Mouse (Mus musculus) induced T-regulatory cell, adult 2 months (primary cell): ENCODE measurements at regions not wholly inside any gene's neighbourhood (a gene's known extent, or its start where the extent isn't known, plus 50 kb on each side); places are given as distances from the start of the nearest gene placed in this dataset.

Experiments used
- DNase-seq: peaks from one replicate; pipeline ENCODE4 v3.0.0-alpha.2; 2012; ENCODE audit warnings: low read depth

DNA sequence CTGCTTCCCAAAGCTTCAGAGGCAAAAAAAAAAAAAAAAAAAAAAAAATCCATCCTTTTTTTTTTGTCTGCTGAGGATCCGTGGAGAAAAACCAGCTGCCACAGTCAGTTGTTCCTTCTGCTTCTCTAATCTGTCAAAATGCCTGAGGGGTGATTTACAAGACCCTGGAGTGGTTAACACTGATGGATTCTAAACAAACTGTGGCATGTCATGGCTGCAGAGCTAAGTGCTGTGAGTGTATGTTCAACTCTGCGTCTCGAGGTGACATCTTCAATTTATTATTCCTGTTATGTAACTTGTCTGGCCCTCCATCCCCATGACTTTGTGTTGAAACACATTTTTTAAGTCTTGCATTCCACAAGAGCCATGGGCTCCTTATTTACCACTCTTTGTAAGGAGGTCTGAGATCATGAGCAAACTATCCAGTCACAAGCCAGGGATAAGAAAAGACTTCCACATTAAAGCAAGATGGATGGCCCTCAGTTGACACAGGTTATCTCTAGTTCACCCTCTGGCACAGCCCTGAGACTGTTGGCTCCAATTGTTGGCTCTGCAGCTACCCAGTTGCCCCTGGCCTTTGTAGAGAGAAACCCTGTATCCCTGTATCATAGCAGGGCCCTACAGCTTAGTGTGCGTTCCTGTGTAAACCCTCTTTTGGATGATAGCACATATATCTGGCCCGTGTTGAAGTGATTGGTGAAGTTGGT, 153.6 kb downstream of the Thbs2 start:
- DNase-seq: no peak

DNA sequence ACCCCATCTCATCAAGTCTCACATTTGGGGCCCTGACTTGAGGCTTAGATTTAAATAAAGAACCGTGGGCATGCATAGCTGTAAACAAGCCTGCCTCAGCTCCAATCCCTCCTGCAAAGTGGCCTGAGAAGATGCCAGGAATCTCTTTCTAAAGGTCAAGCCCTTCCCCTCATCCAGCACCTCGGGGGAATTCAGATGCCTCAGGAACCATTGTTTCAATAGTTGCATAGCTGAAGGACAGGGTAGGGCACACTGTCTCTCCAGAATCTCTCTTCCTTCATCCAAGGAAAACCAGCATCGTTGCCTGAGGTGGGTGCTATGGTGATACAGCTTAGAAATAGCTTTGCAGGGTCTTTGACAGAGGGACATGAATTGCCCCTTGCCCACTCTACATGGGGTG, 154.4 kb downstream of the Thbs2 start:
- no peak for DNase-seq

DNA sequence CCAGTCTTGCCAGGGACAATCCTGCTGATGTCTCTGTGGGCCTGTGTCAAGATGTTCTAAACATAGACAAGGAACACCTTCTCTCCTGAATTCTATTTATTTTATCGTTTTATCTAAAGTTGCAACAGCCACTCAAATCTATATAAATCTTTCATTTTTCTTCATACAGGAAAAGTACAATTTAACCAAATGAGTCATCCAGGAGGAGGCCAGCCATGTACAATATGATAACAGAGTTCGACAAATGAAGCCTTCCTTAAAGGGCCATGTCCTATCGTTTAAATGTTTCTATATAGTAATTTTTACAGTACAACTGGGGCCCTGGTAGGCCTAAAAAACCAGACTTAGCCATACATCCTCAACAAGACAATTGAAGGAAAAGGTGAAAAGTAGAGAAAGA, 154.8 kb downstream of the Thbs2 start:
- no peak for DNase-seq

DNA sequence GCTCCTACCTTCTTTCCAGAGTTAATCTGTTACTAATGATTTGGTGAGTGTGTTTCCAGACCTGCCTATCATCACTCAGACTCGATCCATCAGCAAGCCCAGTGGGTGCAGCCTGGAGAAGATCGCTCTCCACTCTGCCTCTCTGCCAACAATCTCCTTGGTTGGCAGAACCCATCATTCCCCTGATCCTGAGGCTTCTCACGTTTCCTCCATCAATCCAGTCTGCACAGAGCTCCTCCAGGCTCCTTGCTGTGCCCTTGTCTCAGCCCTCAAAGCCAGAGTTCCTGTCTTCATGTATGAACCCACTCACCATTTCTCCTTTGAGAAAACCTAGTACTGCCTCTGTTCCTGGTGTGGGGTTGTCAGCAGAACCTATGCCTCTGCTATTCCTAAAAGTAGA, 155.5 kb downstream of the Thbs2 start:
- no peak for DNase-seq

DNA sequence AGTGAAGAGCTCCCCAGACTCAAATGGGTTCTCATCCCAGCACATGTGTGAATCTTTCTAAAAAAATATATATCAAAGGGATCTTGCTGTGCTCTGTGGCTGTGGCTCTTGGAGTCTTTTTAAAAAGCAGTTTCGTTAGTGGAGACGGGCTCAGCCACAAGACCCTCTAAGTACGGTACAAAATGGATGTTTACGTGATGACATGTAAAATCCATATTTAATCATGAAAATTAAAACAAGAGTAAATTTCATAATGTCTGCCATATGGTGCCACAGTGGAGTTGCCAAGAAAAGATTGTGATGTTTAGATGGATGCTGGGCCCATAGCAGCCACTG, 161.1 kb downstream of the Thbs2 start:
- no peak for DNase-seq

DNA sequence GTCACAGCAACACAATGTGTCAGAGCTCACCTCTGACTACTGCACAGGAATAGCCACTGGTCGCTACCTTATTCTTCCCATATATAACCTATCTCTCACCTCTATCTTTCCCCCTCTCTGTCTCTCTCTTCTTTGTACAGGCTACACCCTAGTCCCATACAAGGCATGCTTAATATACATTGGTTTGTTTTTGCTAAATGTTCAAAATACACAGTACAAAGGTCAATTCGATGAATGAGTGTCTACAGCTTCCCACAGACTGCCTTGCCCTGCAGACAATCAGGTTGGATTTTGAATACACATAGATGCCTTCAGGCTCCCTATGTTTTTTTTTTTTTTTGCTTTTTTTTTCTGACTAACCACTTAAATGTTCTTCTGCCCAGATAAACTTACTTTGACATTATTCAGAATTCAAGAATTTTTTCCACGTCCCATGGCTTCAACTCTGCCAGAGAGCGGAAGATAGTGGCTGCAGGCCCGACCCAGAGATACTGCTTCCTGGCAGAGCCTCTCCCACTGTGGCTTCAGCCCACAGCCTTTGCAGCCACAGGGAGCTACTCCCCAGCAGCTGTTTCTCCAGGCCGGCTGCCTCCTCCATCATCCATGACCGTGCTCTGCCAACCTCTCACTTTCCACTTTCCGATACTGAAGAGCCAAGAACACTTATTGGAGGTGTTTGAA, 161.6 kb downstream of the Thbs2 start:
- no peak for DNase-seq

DNA sequence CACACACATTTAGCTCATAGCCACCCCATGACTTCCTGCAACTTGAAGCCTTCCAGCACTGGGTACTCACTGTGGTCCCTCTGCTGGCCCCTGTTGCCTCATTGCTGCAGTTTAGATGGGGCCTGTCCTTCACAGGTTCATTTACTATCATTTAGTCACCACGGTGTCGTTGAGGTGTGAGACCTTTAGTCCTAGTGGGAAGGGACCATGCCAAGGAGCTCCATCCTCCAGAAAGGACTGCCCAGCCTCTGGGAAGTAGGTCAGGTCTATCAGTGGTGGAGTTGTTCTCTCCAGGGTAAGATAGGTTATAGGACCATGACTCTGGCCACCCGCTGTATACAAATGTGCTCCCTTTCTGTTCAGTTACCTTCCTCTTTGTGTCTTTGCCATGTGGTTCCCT, 162.2 kb downstream of the Thbs2 start:
- no peak for DNase-seq

DNA sequence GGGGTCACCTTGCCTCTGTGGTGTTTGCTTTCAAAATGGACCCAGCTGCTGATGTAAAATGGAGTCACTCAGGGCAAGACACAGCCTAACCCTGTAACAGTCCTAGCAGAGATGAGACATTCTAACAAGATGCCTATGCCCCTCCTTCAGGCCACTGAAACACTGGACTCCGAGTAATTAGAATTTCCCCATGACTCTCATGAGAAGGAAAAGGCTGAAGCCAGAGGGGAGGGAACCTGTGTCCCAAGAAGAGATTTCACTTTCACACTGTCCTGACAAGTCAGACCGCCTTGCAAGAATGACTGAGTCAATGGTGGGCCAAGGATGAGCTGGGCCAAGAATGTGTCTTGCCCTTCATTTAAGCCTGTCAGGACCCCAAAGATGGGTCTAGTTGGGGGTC, 166.3 kb downstream of the Thbs2 start:
- DNase-seq: no peak

DNA sequence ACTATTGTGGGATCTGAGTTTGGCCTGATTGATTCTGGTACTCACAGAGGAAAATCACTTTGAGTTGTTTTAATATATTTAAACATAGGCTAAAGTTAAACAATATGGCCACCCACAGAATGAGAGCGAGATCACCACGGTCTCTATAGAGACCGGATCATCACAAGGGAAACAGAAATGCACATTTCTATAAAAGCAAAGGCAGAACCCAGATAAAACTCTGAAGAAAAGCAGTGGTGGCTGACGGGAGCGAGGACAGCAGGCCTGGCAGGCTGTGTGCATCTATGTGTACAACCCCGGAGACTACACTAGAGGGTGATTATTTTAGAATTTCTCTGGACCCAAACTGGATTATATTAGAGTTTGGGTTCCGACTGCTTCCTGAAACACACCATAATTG, 168.8 kb downstream of the Thbs2 start:
- no peak for DNase-seq

DNA sequence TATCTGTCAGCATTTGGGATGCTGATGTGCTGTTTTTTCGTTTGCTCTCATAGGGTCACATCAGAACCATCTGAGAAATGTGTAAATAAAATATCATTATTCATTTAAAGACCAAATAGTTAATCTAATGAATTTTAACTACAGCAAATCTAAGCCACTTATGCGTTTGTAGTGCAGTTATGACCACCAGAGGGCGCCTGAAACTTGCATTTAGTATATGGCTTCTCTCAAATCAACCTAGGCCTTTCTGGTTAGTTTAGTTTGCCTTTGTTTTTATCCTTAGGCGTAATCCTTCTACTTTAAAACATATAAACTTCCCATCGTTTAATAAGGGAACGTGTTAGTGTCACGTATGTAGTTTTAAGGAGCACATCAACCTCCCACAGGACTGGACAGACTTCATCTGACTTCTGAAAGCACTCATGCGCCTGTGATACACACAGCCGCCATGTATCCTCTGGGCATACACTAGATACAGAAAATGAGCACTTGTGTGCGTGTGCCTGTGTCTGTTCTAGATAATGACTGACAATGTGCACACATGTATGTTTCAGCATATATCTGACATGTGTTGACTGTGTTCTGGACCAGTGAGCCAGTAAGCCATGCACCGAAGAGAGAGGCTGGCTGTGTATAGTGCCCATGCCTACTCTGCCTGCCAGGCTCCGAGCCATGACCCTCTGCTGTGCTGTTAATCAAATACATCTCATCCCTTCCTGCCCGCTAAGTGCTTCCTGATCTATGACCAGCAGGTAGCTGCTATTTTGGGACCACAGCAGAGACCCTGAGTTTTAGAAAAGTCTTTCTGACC, 169.4 kb downstream of the Thbs2 start:
- peak; percentile 70 for DNase-seq

DNA sequence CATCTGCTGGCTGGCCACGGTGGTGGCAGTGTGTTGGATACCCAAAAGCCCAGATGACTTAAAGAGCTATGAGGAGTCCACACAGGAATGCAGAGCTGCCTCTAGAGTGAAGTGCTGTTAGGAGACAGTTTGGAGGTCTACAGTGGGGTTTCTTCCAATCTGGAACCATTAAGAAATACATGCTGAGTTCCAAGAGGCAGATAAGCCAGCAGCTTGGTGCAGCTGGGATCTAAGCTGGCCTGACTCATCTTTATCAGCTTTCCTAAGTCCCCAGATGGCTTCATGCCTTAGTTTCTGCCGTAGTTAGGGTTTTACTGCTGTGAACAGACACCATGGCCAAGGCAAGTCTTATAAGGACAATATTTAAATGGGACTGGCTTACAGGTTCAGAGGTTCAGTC, 172.0 kb downstream of the Thbs2 start:
- no peak for DNase-seq

DNA sequence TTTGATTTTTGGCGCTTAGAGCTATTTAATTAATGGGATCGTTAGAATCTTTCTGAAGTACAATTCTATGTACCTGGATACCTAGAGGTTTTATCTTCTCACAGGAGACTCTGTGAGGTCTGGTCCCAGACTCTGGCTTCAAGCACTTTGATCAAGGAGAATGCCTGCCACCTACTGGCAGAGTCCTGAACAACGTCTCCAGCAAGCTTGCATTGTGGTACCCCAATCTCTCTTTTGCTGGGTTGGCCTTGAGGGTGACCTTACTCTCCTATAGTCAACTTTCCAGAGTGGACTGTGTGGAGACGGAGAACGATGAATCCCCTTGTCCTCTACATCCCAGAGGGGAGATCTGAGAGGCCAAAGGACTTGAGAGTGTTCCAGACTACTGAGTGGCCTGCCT, 173.5 kb downstream of the Thbs2 start:
- DNase-seq: peak; percentile 39

DNA sequence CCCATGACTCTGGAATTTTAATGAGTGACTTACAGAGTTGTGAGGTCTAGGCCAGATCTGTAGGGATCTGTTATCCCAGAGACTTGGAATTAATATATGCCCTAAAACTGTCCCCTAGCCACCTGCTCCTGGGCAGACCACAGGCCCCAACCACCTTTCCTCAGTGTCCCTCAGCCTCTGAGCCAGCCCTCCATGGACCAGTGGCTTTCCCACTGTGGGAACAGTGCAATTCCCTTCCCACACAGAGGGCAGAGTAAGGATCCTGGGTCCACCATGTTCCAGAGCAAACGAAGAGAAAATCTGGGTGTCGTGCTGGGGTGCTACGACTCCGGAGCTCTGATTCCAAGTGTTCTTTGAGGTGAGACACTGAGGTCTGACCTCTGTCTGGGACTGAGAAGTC, 174.7 kb downstream of the Thbs2 start:
- no peak for DNase-seq

DNA sequence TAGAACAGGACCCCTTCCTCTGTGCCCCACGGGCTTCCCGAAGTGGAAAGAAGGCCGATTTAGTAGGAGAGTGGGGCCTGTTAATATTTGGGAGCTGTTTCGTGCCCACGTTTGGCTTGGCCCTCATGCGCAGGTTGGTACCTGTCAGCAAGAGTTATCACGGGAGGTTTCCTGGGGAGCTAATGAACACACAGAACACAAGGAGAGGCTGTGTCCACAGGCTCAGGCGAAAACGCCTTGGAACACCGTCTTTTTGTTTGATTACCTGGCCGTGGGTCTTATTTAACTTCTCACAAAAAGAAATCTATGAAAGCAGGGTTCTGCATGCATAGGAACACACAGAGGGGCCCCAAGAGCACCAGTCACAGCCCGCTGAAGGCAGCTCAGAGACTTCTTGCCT, 175.8 kb downstream of the Thbs2 start:
- DNase-seq: no peak

DNA sequence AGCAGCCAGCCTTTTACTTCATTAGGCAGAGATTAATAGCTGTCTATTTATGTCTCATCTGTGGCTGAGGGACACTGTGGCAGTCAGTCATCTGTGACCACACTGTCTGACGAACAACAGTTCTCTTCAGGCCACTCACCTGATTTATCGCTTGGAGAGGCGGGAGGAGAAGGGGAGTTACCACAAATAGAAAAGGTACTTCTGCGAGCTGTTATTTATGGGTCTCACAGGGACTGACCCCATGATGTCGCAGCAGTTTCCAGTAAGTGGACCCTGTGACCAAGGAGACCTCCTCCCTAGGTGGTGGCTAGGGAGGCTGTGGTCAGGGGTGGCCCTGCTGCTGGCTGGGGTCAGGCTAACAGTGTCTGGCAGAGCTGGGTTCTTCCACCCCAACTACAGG, 176.7 kb downstream of the Thbs2 start:
- DNase-seq: no peak

DNA sequence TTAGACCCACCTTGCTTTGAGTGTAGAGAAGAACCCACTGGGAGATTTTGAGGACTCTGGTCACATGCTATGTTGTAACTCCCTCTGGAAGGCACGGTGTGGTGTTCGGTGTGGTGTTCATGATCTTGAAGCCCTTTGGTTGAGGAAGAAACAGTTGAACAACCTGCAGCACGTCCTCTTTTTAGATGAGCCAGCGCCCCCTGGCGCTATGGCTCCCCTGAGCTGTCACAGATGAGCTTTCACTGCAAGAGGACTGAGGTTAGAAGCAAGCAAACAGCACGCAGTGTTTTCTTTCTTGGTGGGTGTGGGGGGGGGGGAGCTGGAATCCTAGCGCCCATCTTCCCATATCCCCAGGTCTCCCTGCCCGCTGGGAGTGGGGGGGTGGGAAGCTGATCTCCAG, 177.9 kb downstream of the Thbs2 start:
- no peak for DNase-seq

DNA sequence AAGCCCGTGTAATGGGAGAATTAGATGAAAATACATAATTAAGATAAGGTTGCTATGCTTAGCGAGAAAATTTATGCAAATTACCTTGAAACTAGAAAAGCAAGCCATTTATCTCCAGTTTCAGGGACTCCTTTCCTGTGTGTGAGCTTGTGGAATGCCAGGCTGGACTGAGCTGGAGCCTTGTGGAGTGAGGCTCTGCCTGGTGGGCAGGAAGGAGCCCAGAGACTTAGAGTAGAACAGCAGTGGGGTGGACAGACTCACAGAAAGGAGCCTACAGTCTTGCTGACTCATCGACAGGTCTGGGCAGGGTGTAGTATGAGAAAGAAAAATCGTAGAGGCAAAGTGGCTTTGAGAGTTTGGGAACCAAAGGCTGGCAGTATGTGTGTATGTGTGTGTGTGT, 180.6 kb downstream of the Thbs2 start:
- DNase-seq: no peak

DNA sequence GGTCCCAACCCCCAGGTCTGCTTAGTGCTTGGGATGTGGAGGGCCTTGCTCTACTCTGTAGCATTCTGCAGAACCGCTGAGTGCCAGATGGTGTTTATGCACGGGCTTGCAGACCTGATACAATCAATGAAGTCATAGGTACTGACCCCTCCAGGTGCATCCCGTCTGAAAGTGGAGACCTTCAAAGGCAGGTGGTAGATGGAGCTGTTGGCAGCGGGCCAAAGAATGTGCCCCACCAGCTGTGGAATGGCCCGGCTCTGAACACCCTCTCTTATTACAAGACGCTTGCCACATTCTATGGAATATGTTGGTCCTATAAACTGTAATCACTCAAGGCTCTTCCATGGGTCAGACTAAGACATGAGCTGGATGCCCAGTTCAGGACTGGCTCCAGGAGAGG, 183.5 kb downstream of the Thbs2 start:
- no peak for DNase-seq

DNA sequence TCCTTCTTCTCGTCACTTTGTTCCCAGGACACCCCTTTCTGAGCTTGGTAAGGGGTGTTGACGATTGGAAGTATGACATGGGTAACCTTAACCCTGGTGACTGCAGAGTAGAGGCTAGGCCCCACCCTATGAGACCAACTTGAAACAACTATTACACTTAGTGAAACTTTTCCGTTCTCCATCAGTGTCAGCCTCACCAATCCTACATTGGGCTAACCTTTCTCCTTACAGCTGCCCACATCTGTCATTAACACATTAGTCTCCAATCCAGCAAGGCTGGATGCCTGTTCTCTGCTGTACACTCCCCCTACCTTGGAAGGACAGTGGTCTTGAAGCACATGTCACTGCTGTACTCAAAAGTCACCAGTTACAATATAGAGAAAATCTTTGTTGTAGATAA, 186.9 kb downstream of the Thbs2 start:
- DNase-seq: no peak

DNA sequence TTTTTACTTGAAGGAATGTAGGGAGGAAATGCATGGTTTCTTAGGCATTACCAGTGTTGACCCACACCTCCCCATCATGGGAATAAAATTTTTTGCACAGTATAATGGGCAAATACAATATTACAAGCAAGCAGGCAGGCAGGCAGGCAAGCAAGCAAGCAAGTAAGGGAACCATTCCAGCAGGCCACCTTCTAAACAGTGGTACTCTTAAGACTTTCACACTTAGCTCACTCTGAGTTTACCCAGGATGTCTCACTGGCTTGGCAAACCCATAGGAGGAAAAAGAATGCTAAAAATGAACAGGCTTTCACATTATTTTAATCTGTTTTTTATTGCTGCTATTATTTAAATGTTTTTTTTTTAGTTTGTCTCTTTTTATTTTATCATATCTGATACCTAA, 187.9 kb downstream of the Thbs2 start:
- DNase-seq: no peak

DNA sequence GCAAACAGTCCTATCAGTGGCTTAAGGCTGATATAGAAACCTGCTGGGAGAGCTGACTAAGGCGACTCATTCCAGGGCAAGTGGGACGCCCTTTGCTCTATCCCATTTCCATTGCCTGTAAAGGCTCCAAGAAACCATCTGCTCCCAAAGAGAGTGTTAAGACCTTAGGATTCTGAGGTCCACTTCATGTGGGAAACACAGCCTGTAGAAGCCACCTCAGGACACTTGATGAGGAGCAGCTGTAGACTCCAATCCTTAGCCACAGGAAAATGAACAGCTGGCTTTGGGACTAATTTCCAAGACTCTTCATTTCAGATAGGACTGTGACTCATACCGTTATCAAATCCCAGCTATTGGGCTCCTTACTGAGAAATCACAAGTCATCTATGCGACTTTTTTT, 188.6 kb downstream of the Thbs2 start:
- DNase-seq: no peak

DNA sequence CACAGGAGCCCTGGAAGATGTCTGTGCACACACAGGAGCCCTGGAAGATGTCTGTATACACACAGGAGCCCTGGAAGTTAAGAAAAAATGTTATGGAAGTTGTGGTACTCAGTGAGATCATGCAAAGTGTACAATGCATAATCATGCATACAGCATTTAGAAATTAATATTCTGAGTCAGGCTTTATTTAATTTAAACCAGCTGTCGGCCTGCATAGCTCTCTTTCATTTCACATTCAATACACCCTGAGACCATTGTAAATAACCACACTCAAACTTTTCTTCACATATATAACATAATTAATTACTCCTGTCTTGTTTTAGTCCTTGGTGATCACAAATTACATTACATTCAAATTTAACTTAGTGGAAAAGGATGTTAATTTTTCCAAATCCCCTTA, 190.4 kb downstream of the Thbs2 start:
- no peak for DNase-seq

DNA sequence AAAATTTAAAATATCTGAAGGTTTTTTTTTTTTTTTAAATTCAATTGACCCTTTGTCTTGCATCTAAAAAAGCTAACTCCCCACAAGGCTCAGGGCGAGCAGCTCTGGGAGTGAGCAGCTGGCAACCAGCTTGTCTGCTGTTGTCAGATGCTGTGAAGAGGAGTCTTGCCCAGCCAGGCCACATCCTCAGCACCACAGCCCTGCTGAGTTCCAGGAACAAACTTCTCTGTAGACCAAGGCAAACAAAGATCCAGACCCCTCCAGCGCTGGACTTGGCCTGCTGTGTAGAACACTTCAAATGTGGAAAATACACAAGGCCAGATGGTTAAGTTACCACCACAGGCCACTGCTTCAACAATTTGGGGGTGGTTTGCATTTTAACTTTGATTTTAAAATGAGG, 192.7 kb downstream of the Thbs2 start:
- no peak for DNase-seq

DNA sequence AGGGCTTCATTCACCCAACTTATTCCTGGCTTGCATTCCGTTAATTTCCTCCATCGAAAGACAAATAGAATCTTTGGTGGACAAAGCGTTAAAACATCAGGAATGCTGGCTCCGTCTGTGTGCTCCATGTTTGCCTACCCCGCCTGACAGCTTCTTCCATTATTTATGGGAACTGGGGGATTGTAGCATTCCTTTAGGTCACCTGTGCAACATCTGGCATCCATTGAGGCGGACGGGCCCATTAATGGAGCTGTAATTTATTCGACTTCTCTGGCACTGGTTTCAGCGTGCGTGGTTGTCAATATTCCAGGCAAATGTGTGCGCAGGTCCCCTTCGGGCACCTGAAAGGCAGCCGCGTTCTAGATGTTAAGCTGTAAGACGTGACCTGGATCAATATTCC, 196.9 kb downstream of the Thbs2 start:
- no peak for DNase-seq
